Mouse (Mus musculus) frontal cortex, postnatal 36 days (tissue): ENCODE measurements around the gene Nupl1.

Source experiments
- DNase-seq, 2 experiments: peaks; one replicate each; pipeline ENCODE4 v3.0.0; 2022; ENCODE audit warnings: low spot score in 2 of 2

The Nupl1 gene

GRCm38 (mm10) chr14:60251281-60252003, at the start of gene Nupl1, which contains the start of gene Gm49336:
Gene Nupl1, minus strand, starts transcription at chr14:60251431.
Gene Gm49336, minus strand, starts transcription at chr14:60251507.
- peak; percentile 96 to 99 for DNase-seq

- DNase-seq: no peak
Observed at GRCm38 (mm10) chr14:60301024-60301423, 49.8 kb upstream of the Nupl1 start.

GRCm38 (mm10) chr14:60300224-60300991, 49.2 kb upstream of the Nupl1 start:
- peak in 1 of 2 experiments; percentile 13 for DNase-seq

- no peak for DNase-seq
Observed at GRCm38 (mm10) chr14:60295531-60295930, 44.3 kb upstream of the Nupl1 start.

- no peak for DNase-seq
Observed at GRCm38 (mm10) chr14:60290363-60290762, 39.1 kb upstream of the Nupl1 start.

GRCm38 (mm10) chr14:60286194-60286863, 35.1 kb upstream of the Nupl1 start:
- no peak for DNase-seq

- DNase-seq: no peak
Observed at GRCm38 (mm10) chr14:60275301-60276276, 24.4 kb upstream of the Nupl1 start.

- no peak for DNase-seq
Observed at GRCm38 (mm10) chr14:60273346-60273745, 22.1 kb upstream of the Nupl1 start.

- DNase-seq: no peak
Observed at GRCm38 (mm10) chr14:60269333-60269732, 18.1 kb upstream of the Nupl1 start.

GRCm38 (mm10) chr14:60264990-60265876, 14.0 kb upstream of the Nupl1 start, which contains the start of gene Mtmr6:
Gene Mtmr6, plus strand, starts transcription at chr14:60265228.
- DNase-seq: peak; percentile 92 to 96

- no peak for DNase-seq
Observed at GRCm38 (mm10) chr14:60262316-60262715, 11.1 kb upstream of the Nupl1 start.

GRCm38 (mm10) chr14:60257851-60258250, 6.6 kb upstream of the Nupl1 start:
- no peak for DNase-seq

GRCm38 (mm10) chr14:60257101-60257500, 5.9 kb upstream of the Nupl1 start:
- DNase-seq: no peak

- no peak for DNase-seq
Observed at GRCm38 (mm10) chr14:60256356-60256755, 5.1 kb upstream of the Nupl1 start.

- no peak for DNase-seq
Observed at GRCm38 (mm10) chr14:60254774-60255173, 3.5 kb upstream of the Nupl1 start.

GRCm38 (mm10) chr14:60253466-60253865, 2.2 kb upstream of the Nupl1 start:
- no peak for DNase-seq

GRCm38 (mm10) chr14:60252004-60253000, 1.1 kb upstream of the Nupl1 start:
- DNase-seq: no peak

- no peak for DNase-seq
Observed at GRCm38 (mm10) chr14:60250879-60251278, 352 bp downstream of the Nupl1 start.

- no peak for DNase-seq
Observed at GRCm38 (mm10) chr14:60250366-60250765, 865 bp downstream of the Nupl1 start.
